Mouse (Mus musculus): ENCODE measurements around the gene Ucn. TPM values are rescaled to one million over a fixed set of nuclear protein-coding genes. Genes with fewer than 3 reads are reported as not detected.

Ucn gene
- not detected for total RNA-seq (2021)
- long read RNA-seq, experiment 1 = 0 reads
- long read RNA-seq, experiment 2 = 0 reads

DNA sequence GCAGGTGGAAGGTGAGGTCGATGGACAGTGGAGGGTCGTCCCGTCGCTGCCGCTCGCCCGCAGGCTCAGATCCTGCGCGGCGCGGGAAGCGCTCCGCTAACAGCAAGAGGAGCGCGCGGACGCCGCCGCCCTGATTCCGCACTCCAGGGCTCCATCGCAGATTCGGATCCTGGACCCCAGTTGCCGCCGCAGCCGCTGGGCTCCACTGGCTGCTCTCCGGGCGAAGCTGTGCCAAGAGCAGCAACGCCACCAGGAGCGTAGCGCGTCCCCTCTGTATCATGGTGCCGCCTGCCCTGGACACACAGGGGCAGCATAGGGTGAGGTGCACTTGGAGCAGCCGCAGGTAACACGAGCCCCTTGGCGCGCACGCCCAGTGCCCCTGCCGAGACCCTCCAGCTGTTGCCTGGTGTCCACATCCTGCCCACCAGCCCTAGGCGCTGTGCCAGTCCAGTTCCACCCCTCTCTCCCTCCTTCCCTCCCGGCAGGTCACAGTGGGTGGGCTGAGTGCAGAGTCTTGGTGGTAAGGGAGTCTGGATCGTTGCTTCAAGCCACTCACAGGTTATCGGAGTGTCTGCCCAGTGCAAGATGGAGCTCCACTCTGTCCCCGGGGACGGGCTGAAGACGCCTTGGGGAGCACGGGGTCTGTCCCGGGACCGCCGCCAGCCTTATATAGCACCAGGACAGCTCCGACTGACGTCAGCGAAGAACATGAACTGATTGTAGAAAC lies at the start of gene Ucn:
TSS of gene Ucn (minus strand) at position 589 of the 727 bp plus-strand sequence.
- no peak for DNase-seq (ENCODE audit: low spot score in 2 of 2)

DNA sequence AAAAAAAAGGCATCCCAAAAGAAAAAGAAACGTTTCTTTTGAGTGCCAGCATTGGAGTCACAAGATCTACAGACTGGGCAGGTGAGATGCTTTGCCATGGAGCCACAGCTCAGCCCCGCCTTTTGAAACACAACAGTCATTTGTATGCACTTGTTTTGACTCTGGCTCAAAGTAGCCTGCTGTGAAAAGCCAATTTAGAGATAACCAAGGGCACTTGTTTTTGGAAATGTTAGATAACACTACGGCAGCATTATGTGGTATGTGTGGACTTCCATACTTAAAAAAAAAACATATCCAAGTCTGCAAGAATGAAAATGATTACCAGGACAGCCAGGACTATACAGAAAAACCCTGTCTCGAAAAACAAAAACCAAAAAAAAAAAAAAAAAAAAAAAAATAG lies 45.0 kb upstream of the Ucn start:
- no peak for DNase-seq (ENCODE audit: low spot score in 2 of 2)

DNA sequence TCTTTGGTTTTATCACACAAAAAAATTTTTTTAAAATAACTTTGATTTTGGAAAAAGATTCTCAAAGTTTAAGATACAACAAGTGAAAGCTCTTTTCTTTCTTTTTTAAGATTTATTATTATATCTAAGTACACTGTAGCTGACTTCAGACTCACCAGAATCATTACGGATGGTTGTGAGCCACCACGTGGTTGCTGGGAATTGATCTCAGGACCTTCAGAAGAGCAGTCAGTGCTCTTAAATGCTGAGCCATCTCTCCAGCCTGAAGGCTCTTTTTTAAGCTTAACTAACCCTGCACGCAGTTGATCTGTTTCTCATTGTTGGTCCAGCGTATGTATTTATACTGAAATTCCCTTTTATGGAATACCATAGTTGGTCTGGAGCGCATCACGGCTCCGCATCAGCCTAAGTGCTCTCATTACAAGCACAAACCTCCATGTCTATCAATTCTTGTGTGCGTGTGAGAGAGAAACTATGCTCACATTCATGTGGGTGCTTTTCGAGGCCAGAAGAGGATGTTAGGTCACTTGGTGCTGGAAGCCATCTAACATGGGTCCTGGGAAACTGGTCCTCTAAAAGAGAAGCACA lies 42.6 kb upstream of the Ucn start:
- no peak for DNase-seq (ENCODE audit: low spot score in 2 of 2)

GRCm38 (mm10) chr5:31179766-31180630 lies 41.4 kb upstream of the Ucn start, which contains the start of the genes Gm29609 and Gtf3c2:
Gene Gm29609, minus strand, starts transcription at chr5:31179911.
Gene Gtf3c2, minus strand, starts transcription at chr5:31180144.
- DNase-seq (ENCODE audit: low spot score in 2 of 2) = peak; percentile 86 to 92

GRCm38 (mm10) chr5:31179301-31179765 lies 40.7 kb upstream of the Ucn start:
- peak in 1 of 2 experiments; percentile 20 for DNase-seq (ENCODE audit: low spot score in 2 of 2)

- DNase-seq (ENCODE audit: low spot score in 2 of 2) = no peak
Measured at GRCm38 (mm10) chr5:31168630-31169029, 30.0 kb upstream of the Ucn start.

DNA sequence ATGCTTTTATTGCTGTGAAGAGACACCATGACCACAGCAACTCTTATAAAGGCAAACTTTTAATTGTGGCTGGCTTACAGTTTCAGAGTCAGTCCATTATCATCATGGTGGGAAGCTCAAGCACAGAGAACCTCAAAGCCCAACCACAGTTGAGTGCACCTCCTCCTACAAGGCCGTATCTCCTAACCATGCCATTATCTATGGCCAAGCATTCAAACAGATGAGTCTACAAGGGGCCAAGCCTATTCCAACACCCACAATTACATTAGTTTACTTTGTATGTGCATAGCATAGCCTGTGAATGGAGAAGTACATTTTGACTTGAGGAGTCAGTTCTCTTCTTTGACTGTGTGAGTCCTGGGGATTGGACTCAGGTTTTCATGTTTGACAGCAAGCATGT lies 26.2 kb upstream of the Ucn start:
- DNase-seq (ENCODE audit: low spot score in 2 of 2) = no peak

DNA sequence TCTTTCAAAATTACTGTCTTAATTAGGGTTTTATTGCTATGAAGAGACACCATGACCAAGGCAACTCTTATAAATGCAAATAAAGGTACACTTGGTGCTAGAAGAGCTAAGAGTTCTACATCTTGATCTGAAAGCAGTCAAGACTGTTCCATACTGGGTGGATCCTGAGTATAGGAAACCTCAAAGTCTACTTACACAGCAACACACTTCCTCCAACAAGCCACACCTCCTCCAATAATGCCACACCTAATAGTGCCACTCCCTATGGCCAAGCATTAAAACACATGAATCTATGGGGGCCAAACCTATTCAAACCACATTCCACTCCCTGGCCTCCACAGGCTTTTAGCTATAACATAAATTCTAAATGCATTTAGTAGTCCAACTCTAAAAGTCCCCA lies 23.8 kb upstream of the Ucn start:
- DNase-seq (ENCODE audit: low spot score in 2 of 2) = no peak

DNA sequence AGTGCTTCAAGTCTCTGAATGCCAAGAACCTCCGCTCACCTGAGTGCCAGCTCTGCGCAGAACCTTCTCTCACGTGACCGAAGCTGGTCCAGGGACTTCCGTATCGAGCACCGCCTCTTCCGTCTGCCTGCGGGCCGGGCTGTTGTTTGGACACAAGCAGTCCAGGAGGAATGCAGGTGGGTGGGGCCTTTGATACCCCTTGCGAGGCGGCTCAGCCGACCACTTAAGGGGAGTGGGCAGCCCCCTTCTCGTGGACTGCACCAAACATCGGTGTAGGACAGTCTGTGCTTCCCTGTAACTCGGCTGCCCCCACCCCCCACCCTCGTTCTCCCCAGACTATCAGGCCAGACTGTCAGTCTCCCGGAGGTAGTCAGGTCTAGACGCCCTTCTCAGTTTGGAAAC lies 15.5 kb upstream of the Ucn start, which contains the start of gene Mpv17:
TSS of gene Mpv17 (minus strand) at position 100 of the 402 bp plus-strand sequence.
- peak; percentile 52 to 63 for DNase-seq (ENCODE audit: low spot score in 2 of 2)

- DNase-seq (ENCODE audit: low spot score in 2 of 2) = no peak
Measured at GRCm38 (mm10) chr5:31153516-31154151, 15.0 kb upstream of the Ucn start.

GRCm38 (mm10) chr5:31151746-31152145 lies 13.1 kb upstream of the Ucn start:
- no peak for DNase-seq (ENCODE audit: low spot score in 2 of 2)

DNA sequence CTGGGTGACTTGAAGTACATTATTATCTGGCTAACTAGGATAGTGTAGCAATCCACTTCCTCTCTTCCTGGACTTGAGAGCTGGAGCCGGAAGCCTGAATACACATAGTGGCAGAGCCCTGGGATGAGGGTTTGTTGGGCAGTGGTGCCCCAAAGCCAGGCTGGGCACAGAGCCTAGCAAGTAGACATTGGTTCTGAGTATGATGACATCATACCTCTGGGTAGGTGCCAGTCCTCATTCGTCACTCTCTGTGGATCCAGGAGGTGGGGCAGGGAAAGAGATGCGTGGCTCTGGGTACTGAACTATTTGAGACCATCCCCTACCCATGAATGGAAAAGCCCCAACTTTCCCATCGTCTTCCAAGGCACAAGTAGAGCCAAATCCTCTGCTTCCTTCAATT lies 11.2 kb upstream of the Ucn start:
- DNase-seq (ENCODE audit: low spot score in 2 of 2) = no peak

GRCm38 (mm10) chr5:31138968-31139425 lies 368 bp upstream of the Ucn start:
- DNase-seq (ENCODE audit: low spot score in 2 of 2) = no peak

DNA sequence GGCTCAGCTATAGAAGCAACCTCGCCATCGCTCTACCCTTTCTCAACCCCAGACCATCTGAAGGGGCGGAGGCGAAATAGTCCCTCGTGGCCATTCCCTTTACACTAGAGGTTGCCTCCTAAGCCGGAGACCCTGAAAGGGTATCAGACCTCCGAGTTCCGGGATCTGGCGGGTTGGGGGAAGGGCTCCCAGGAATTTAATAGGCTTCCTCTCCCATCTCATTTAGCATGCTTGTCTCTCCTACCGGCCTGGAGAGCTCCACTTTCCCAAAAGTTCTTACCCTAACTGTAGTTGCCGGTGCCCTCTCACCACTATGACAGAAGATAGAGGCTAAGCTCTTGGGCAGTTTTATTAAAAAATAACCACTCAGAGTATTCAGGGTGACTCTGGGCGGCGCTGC lies 971 bp downstream of the Ucn start:
- DNase-seq (ENCODE audit: low spot score in 2 of 2) = no peak

- DNase-seq (ENCODE audit: low spot score in 2 of 2) = no peak
Measured at GRCm38 (mm10) chr5:31136730-31137424, 1.8 kb downstream of the Ucn start.

GRCm38 (mm10) chr5:31126050-31126449 lies 12.6 kb downstream of the Ucn start:
- DNase-seq (ENCODE audit: low spot score in 2 of 2) = no peak

DNA sequence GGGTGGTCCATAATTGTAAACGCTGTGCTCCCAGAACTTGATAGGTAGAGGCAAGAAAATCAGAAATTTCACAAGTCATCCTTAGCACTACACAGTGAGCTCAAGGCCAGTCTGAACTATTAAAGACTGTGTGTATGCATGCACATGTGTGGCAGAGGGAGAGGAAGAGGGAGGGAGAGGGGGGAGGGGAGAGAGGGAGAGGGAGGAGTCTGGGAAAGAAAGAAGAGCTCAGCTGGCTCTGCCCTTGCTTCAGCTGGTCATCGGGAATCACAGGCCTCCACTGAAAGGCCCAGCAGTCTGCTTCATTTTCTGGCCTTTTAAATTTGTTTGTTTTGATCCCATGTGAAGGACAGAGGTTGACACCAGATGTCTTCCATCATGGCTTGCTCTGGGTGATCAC lies 15.1 kb downstream of the Ucn start:
- DNase-seq (ENCODE audit: low spot score in 2 of 2) = no peak

GRCm38 (mm10) chr5:31121111-31121510 lies 17.5 kb downstream of the Ucn start:
- no peak for DNase-seq (ENCODE audit: low spot score in 2 of 2)

DNA sequence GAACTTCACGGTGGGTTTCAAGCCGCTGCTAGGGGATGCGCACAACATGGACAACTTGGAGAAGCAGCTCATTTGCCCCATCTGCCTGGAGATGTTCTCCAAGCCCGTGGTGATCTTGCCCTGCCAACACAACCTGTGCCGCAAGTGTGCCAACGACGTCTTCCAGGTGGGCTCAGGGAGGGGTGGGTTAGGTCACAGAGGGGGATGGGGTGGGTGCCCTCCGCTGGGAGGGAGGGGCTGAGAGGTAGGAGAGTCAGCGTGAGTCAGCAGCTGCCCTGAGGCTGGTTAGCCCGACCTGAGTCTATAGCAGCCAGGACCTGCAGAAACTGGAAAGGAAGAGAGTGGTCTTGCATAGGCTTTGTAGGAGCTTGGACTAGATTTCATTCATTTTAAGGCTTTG lies 21.7 kb downstream of the Ucn start:
- DNase-seq (ENCODE audit: low spot score in 2 of 2) = no peak

DNA sequence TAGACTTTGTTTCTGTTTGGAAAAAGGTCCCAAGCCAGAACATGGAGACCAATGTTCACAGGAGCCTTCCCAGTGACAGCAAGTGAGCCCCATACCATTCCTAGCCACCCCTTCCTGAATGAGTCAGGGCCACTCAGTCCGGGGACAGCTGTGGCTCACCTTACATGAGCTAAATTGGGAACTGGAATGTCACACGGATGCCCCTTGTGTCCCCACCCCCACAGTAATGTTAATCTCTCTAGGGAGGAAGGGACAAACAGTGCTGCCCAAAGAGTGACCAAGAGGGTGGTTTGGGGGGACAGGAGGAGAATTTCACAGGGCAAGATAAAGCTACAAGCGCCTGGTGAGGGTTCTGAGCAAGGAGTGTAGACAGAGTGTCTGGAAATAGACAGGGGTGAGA lies 22.3 kb downstream of the Ucn start, which contains the start of gene Trim54:
TSS of gene Trim54 (plus strand) at position 359 of the 400 bp plus-strand sequence.
- DNase-seq (ENCODE audit: low spot score in 2 of 2) = no peak
